ENCODE assay signal across 17 mouse cellular contexts in the genomic region with DNA sequence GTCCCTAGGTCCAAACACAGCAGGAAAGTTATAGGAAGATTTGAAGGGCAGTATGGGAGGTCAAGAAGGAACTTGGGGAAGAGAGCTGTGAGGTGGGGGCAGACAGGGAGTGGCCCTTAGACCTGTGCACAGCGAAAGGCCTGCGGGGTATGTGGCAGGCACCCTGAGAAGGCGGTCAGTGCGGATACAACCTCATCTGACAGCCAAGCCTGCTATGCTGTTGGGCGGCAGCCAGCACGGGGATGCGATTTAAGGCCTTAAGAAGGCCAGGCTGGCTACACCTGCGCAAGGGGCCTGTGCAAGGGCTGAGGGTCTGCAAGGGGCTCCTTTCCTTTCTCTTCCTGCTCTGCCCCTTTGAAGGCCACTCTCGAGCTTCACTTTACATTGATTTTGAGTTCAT.
A peak's percentile ranks its signal among the peaks of the same experiment; 100 is the strongest.
DNase-seq lines count a peak whose midpoint lies in the region; ATAC-seq lines count a peak whose summit lies in the region.
"Had no signal": no experiment of that assay in that cellular context is flagged by ENCODE, and none has a peak within 500 bp of the region (broad histone marks: within the 10 kb centered on the region; RNA-seq: fewer than 3 reads in every experiment).

No protein-coding gene starts in this region.

- no peak for ATAC-seq in embryonic facial prominence, embryonic 15.5 days (ENCODE audit: insufficient number of reproducible peaks, low FRiP score, low TSS enrichment, low read depth)
- no peak for ATAC-seq in monocyte, adult 5-6 weeks (replicated peaks; ENCODE audit: insufficient number of reproducible peaks, low FRiP score, low TSS enrichment, poor library complexity, severe bottlenecking)
- ATAC-seq: inflammation-experienced regulatory T-cells, adult 6 months; midbrain, embryonic 15.5 days had no signal

- H3K4me3 ChIP-seq in embryonic facial prominence, embryonic 15.5 days (replicated peaks): no peak overlapping the region
- H3K4me3 ChIP-seq in embryonic facial prominence, embryonic 10.5 days: no peak overlapping the region
- H3K4me3 ChIP-seq: midbrain, embryonic 15.5 days had no signal

- H3K4me1 ChIP-seq in embryonic facial prominence, embryonic 15.5 days: peaks cover 8% of the 10 kb centered on the region
- no peaks in the 10 kb centered on the region for H3K4me1 ChIP-seq in embryonic facial prominence, embryonic 10.5 days
- H3K4me1 ChIP-seq: midbrain, embryonic 15.5 days had no signal

- no peaks in the 10 kb centered on the region for H3K27me3 ChIP-seq in embryonic facial prominence, embryonic 15.5 days
- H3K27me3 ChIP-seq in embryonic facial prominence, embryonic 10.5 days (replicated peaks; ENCODE audit: low read depth, poor library complexity, severe bottlenecking): no peaks in the 10 kb centered on the region
- H3K27me3 ChIP-seq: CH12.LX; midbrain, embryonic 15.5 days had no signal

- H3K9me3 ChIP-seq in embryonic facial prominence, embryonic 15.5 days (replicated peaks): no peaks in the 10 kb centered on the region
- H3K9me3 ChIP-seq in embryonic facial prominence, embryonic 10.5 days: no peaks in the 10 kb centered on the region
- H3K9me3 ChIP-seq: midbrain, embryonic 15.5 days had no signal

- peak overlapping the region; percentile 58 for H3K27ac ChIP-seq in embryonic facial prominence, embryonic 15.5 days (replicated peaks)
- H3K27ac ChIP-seq in embryonic facial prominence, embryonic 10.5 days (replicated peaks): no peak overlapping the region
- H3K27ac ChIP-seq: kidney, postnatal 0 days; midbrain, embryonic 15.5 days had no signal

- WGBS in embryonic facial prominence, embryonic 15.5 days: 78% methylated on average over 9 of the region's 9 CpGs
- WGBS in embryonic facial prominence, embryonic 10.5 days: 88% methylated on average over 9 of the region's 9 CpGs

- H3K9ac ChIP-seq in embryonic facial prominence, embryonic 15.5 days: no peak overlapping the region
- H3K9ac ChIP-seq: lung, embryonic 14.5 days; midbrain, embryonic 15.5 days had no signal

- H3K36me3 ChIP-seq in embryonic facial prominence, embryonic 15.5 days: no peaks in the 10 kb centered on the region
- no peaks in the 10 kb centered on the region for H3K36me3 ChIP-seq in embryonic facial prominence, embryonic 10.5 days (replicated peaks)
- H3K36me3 ChIP-seq: midbrain, embryonic 15.5 days had no signal

- intact Hi-C loops in heart, postnatal 14 days (cut with DNase I): no loop called here

- no peak overlapping the region for H3K4me2 ChIP-seq in embryonic facial prominence, embryonic 15.5 days (replicated peaks)
- H3K4me2 ChIP-seq: liver, embryonic 11.5 days; lung, embryonic 14.5 days; midbrain, embryonic 15.5 days had no signal

- DNase-seq in embryonic facial prominence, embryonic 10.5 days (ENCODE audit: low spot score): no peak
- peak; percentile 48 to 49 for DNase-seq in heart, postnatal 14 days
- DNase-seq in heart, adult 8-10 months (ENCODE audit: low spot score): no peak
- DNase-seq in testis, postnatal 10 days (ENCODE audit: low spot score): peak; percentile 53
- DNase-seq in testis, postnatal 14 days (ENCODE audit: low spot score): no peak
- DNase-seq in heart, postnatal 4 days: peak; percentile 49
- DNase-seq: adrenal gland, postnatal 25 days; gastrocnemius, postnatal 10 days; lung, embryonic 14.5 days; right cerebral cortex, postnatal 25 days had no signal

Comparison
In these comparisons a context has a peak if more than half of its experiments do, and no peak if none do; other contexts are left out.
1. DNase-seq: peak in heart, postnatal 14 days (2 of 2), testis, postnatal 10 days (single experiment) and heart, postnatal 4 days (single experiment); none in embryonic facial prominence, embryonic 10.5 days (single experiment), heart, adult 8-10 months (single experiment) and testis, postnatal 14 days (single experiment).